Mouse (Mus musculus) heart, embryonic 10.5 days (tissue): ENCODE measurements around the gene Cdkn2a. TPM values are rescaled to one million over a fixed set of nuclear protein-coding genes. Genes with fewer than 3 reads are reported as not detected.

Experiments
- DNase-seq: peaks from one replicate; pipeline ENCODE4 v3.0.0-alpha.2; 2017; ENCODE audit warnings: low spot score
- H3K27ac ChIP-seq: fragments of 300-500 bp; sonication (generic); 2 replicates; pipeline ENCODE4 v1.5.1; 2016; ENCODE audit warnings: mild to moderate bottlenecking
- H3K27me3 ChIP-seq: fragments of 300-500 bp; sonication (generic); 2 replicates; pipeline ENCODE4 v1.6.1; 2016; ENCODE audit warnings: mild to moderate bottlenecking; ENCODE audit not compliant: poor library complexity, insufficient read depth, severe bottlenecking
- H3K36me3 ChIP-seq: fragments of 300-500 bp; sonication (generic); 2 replicates; pipeline ENCODE4 v1.6.1; 2016; ENCODE audit warnings: mild to moderate bottlenecking, moderate library complexity
- H3K4me1 ChIP-seq: fragments of 300-500 bp; sonication (generic); 2 replicates; pipeline ENCODE4 v1.6.1; 2016; ENCODE audit warnings: mild to moderate bottlenecking
- H3K4me3 ChIP-seq: fragments of 300-500 bp; sonication (generic); 2 replicates; pipeline ENCODE4 v1.5.1; 2016; ENCODE audit warnings: mild to moderate bottlenecking, moderate library complexity
- H3K9me3 ChIP-seq: fragments of 300-500 bp; sonication (generic); 2 replicates; pipeline ENCODE4 v1.6.1; 2016; ENCODE audit warnings: mild to moderate bottlenecking, moderate library complexity
- WGBS: fragments of 180-500 bp; shearing (Covaris S2); methylation state at CpG from one replicate; pipeline ENCODE4 v1.1.7; 2016; 5-methylcytosine and 5-hydroxymethylcytosine counted together
- polyA plus RNA-seq: library from polyadenylated mRNA; unstranded; fragments of >200 nt; fragmentation: Nextera tagmentation; extraction: Ambion mirVana; gene quantifications from 2 replicates; pipeline ENCODE4 v1.2.1, GENCODE M21; 2016

Gene Cdkn2a
- polyA plus RNA-seq, 1 experiment from 2014 or later: not detected

DNA sequence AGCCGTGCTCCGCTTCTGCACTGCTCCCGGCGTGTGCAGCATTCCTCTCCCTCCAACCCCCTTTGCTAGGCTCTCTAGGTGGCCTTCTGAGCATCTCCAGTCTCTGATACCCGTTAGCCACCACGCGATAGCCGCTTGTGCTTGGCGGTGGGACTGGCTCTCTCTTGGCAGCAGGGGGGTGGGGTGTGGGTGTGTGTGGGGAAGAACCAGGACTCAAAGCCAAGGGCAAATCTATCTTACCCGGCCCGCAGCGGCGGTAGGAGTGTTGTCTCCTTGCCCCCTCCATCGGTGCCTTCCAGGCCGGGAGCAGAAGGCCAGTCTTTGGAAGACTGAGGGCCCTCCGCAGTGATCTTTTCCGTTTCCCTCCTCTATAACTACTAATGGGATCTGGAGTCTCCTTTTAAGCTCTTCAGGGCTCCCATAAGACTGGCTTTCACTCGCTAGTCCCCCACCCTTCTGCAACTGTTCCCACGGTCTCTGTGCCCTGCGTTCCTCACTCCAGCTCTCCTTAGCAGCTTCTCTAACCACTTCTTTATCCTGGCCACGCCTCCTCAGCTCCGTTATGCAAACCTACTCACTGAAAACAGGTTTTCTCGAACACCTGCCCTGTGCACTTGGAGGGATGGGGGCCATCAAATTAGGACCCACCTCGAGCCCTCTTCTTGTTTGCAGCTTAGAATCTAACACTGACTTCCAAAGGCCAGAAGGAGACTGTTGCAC is 19.5 kb downstream of the Cdkn2a start:
- DNase-seq: peak; percentile 72
- no peak overlapping the region for H3K27ac ChIP-seq

DNA sequence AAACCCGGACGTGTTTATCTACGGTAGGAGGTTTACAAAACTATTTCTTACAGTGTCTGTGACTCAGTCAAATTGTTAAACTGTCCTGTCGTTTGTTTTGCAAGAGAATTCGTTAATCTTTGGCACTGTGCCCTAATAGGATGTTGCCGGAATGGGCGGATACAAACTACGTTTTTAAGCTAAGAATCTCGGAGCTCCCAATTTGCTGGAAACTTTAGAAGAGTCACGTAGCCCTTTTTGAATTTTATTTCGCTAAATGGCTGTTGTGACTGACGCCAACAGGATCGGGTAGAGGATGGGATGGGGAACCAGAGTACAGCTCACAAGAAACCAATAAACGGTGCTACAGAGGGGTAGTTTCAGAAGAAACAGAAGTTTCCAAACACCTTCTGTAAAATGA is 20.4 kb downstream of the Cdkn2a start:
- no peak overlapping the region for H3K4me3 ChIP-seq
- no peaks in the 10 kb centered on the region for H3K36me3 ChIP-seq
- H3K9me3 ChIP-seq: no peaks in the 10 kb centered on the region
- no peak overlapping the region for H3K27ac ChIP-seq
- no peaks in the 10 kb centered on the region for H3K4me1 ChIP-seq
- 1% methylated on average over 14 of the region's 14 CpGs for WGBS
- peaks cover 95% of the 10 kb centered on the region for H3K27me3 ChIP-seq
- DNase-seq: no peak

More for the DNA sequence above, 19.5 kb downstream of the Cdkn2a start:
- Histone ChIP-seq H3K27me3 (peaks cover 98% of the 10 kb centered on the region), H3K9me3 (no peaks in the 10 kb centered on the region), H3K4me3 (no peak overlapping the region), H3K36me3 (no peaks in the 10 kb centered on the region), H3K4me1 (no peaks in the 10 kb centered on the region)
- 2% methylated on average over 24 of the region's 24 CpGs for WGBS

DNA sequence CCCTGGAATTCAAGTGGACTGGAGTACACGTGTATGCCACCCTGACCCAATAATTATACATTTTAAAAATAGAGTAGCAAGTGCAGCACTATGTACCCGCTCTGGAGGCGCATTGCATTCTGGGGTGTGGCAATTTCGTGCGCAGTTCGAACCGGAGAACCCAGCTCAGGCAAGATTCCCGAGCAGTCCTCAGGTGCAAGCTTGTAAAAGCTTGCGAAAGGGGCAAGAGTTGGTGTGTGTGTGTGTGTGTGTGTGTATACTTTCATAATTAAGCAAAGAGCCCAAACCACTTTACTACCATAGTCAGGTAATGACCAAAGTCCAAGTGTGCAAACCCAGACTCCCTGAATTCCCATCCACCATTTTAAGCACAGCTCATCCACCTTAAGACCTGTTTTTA is 20.9 kb downstream of the Cdkn2a start:
- DNase-seq: no peak
- Histone ChIP-seq H3K9me3 (no peaks in the 10 kb centered on the region), H3K27ac (no peak overlapping the region), H3K36me3 (no peaks in the 10 kb centered on the region), H3K4me1 (no peaks in the 10 kb centered on the region), H3K4me3 (no peak overlapping the region), H3K27me3 (peaks cover 91% of the 10 kb centered on the region)
- under 1% methylated on average over 9 of the region's 9 CpGs for WGBS

DNA sequence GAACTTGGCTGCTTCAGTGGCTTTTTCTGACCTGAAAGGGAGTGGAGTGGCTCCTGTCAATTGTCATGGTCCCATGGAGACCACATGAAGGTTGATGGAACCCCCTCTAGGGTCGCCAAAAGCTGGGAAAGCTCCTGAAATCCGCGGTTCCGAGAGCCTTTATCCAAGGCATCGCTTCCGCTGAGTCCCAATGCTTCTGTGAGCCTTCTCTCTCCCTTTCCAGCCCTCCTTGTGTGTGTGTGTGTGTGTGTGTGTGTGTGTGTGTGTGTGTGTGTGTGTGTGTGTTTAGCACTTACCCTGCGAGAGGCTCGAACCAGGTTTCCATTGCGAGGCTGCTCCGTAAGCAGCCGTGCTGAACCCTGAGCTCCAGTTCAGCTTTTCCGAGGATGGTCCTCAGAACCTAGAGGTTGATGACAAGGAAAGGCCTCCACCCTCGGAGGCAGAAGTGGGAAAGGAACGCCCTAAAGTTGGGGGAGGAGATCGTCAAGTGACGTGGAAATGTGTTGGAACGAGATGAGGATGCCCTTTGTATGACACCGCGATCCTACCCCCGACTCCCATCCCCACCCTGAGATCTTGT is 21.4 kb downstream of the Cdkn2a start:
- Histone ChIP-seq H3K9me3 (no peaks in the 10 kb centered on the region), H3K4me1 (no peaks in the 10 kb centered on the region), H3K27ac (no peak overlapping the region), H3K27me3 (peaks cover 85% of the 10 kb centered on the region), H3K36me3 (no peaks in the 10 kb centered on the region), H3K4me3 (no peak overlapping the region)
- DNase-seq: no peak
- WGBS: 2% methylated on average over 20 of the region's 20 CpGs

DNA sequence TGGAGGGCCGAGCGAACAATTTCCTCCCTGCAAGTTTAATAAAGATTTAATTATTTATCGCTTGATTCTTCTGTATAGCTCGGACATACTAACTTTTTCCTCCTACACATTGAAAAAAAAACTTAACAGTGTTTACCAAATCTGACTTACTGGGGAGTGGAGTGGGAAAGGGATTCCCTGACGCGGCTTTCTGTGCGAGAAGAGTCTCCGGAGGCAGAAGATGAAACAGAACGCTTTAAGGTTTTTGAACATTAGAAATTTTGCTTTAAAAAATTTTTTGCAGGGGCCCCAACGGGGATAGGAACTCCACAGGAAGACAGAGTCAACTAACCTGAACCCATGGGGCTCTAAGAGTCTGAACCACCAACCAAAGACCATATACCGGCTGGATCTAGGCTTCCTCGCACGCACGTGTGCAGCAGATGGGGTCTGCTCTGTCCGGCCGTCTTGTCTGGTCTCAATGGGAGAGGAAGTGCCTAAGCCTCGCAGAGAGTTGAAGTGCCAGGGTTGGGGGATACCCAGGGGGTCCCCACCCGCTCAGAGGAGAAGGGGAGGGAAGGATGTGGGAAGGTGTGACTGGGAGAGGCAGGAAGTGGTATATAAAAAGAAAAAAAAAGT is 22.2 kb downstream of the Cdkn2a start:
- H3K27me3 ChIP-seq: peaks cover 77% of the 10 kb centered on the region
- no peak overlapping the region for H3K4me3 ChIP-seq
- no peaks in the 10 kb centered on the region for H3K9me3 ChIP-seq
- H3K27ac ChIP-seq: no peak overlapping the region
- H3K36me3 ChIP-seq: no peaks in the 10 kb centered on the region
- no peaks in the 10 kb centered on the region for H3K4me1 ChIP-seq
- 4% methylated on average over 18 of the region's 18 CpGs for WGBS
- DNase-seq: no peak

DNA sequence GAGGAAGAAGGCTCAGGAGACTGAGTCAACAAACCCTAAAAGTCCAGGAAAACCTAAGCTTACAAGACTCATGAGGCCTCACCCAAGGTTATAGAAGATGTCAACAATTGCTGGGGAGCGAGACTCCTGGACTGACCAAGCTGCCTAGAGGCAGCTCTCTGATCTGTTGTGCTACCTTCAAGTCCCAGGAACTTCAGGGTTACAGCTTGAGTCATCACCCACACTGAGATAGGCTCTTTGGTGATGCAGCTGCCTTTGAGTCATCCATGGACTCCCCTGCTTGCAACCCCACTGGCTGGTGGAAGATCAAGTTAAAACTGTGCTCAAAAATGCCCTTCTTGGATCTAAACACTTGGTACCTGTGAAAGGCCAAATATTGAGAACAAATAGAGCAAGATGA is 36.7 kb downstream of the Cdkn2a start:
- Histone ChIP-seq H3K36me3 (no peaks in the 10 kb centered on the region), H3K4me1 (no peaks in the 10 kb centered on the region), H3K27ac (no peak overlapping the region), H3K4me3 (no peak overlapping the region), H3K9me3 (no peaks in the 10 kb centered on the region), H3K27me3 (no peaks in the 10 kb centered on the region)
- 76% methylated on average over 1 of the region's 1 CpGs for WGBS
- DNase-seq: no peak

DNA sequence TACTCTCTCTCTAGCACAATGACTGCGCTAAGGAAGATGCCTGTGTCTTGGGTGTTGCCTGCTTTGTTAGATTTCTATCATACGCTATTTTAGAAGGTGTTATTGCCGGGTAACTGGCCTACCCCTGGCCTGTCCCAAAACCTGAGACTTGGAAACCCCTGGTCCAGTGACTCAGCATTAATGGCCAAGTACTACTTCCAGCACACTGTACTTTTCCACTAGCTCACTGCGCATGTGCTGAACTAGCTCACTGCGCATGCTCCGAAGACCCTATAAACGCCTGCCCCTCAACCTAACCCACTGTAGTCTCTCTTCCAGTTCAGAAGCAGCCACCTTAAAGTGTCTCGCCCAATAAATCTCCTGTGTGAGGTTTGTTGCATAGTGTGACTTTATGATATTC is 60.0 kb downstream of the Cdkn2a start:
- Histone ChIP-seq H3K4me1 (no peaks in the 10 kb centered on the region), H3K27ac (no peak overlapping the region), H3K27me3 (no peaks in the 10 kb centered on the region), H3K9me3 (no peaks in the 10 kb centered on the region), H3K36me3 (no peaks in the 10 kb centered on the region), H3K4me3 (no peak overlapping the region)
- no peak for DNase-seq
- WGBS: 86% methylated on average over 8 of the region's 8 CpGs

Other genes with a start within 250 kb of the Cdkn2a start
- 80.2 and 95.0 TPM in 2 replicates for gene Mtap, start 157.5 kb downstream of the Cdkn2a start, polyA plus RNA-seq
- gene Cdkn2b, start 16.4 kb upstream of the Cdkn2a start, polyA plus RNA-seq: 1.5 and 1.9 TPM in 2 replicates